Mouse (Mus musculus) 3T3-L1 (cell line): Measurements from ENCODE around the gene Naif1.
A peak's percentile ranks its signal among the peaks of the same experiment; 100 is the strongest.
"Not testable (repeated sequence)": the region's sequence is repeated elsewhere in the genome, so short reads cannot be mapped to it uniquely, and the experiment has no call there.

Source experiments
- DNase-seq: peaks from one replicate; pipeline ENCODE4 v3.0.0-alpha.2; 2015; ENCODE audit warnings: low read depth, low spot score

The Naif1 gene

GRCm38 (mm10) chr2:32455101-32455500 is 4.8 kb downstream of the Naif1 start:
- DNase-seq = no peak

GRCm38 (mm10) chr2:32458300-32458699 is 8.0 kb downstream of the Naif1 start:
- DNase-seq = peak; percentile 99

- DNase-seq = peak; percentile 57
These were observed 9.4 kb downstream of the Naif1 start for GRCm38 (mm10) chr2:32459657-32460056.

GRCm38 (mm10) chr2:32463773-32464172 is 13.5 kb downstream of the Naif1 start:
- no peak for DNase-seq

- DNase-seq = no peak
These were observed 14.1 kb downstream of the Naif1 start for GRCm38 (mm10) chr2:32464212-32464891.

- DNase-seq = no peak
These were observed 20.9 kb downstream of the Naif1 start for GRCm38 (mm10) chr2:32471001-32471680.

- no peak for DNase-seq
These were observed 21.4 kb downstream of the Naif1 start for GRCm38 (mm10) chr2:32471681-32472061.

- DNase-seq = not testable (repeated sequence)
These were observed 25.1 kb downstream of the Naif1 start for GRCm38 (mm10) chr2:32475361-32475760.

GRCm38 (mm10) chr2:32482351-32482750 is 32.1 kb downstream of the Naif1 start:
- DNase-seq = no peak

- DNase-seq = peak; percentile 68
These were observed 33.1 kb downstream of the Naif1 start for GRCm38 (mm10) chr2:32483179-32483875.

- no peak for DNase-seq
These were observed 34.7 kb downstream of the Naif1 start for GRCm38 (mm10) chr2:32484933-32485332.

- peak; percentile 82 for DNase-seq
These were observed 35.5 kb downstream of the Naif1 start for GRCm38 (mm10) chr2:32485751-32486150.

GRCm38 (mm10) chr2:32486155-32486554 is 35.9 kb downstream of the Naif1 start:
- DNase-seq = no peak

GRCm38 (mm10) chr2:32487124-32487623 is 36.9 kb downstream of the Naif1 start:
- DNase-seq = peak; percentile 98

GRCm38 (mm10) chr2:32488679-32489078 is 38.4 kb downstream of the Naif1 start:
- peak; percentile 98 for DNase-seq

- not testable (repeated sequence) for DNase-seq
These were observed 40.5 kb downstream of the Naif1 start for GRCm38 (mm10) chr2:32490730-32491129.

- DNase-seq = no peak
These were observed 42.4 kb downstream of the Naif1 start for GRCm38 (mm10) chr2:32492661-32493060.

- no peak for DNase-seq
These were observed 43.0 kb downstream of the Naif1 start for GRCm38 (mm10) chr2:32493301-32493701.

GRCm38 (mm10) chr2:32494522-32494921 is 44.3 kb downstream of the Naif1 start:
- no peak for DNase-seq

- no peak for DNase-seq
These were observed 45.0 kb downstream of the Naif1 start for GRCm38 (mm10) chr2:32495185-32495726.

- no peak for DNase-seq
These were observed 45.9 kb downstream of the Naif1 start for GRCm38 (mm10) chr2:32496190-32496589.

- DNase-seq = no peak
These were observed 49.1 kb downstream of the Naif1 start for GRCm38 (mm10) chr2:32499365-32499764.
